Mouse (Mus musculus): ENCODE results near the gene Aup1.

GRCm38 (mm10) chr6:83011255-83011654 is 43.1 kb upstream of the Aup1 start:
- TF ChIP-seq TAL1 (IDR thresholded peaks at IDR 0.05; ENCODE audit: low read length) (no peak), GATA1 (IDR thresholded peaks at IDR 0.05; ENCODE audit: low read length) (no peak)

Data from erythroblast, embryonic 14.5 days (primary cell).